Mouse (Mus musculus) intestine, embryonic 16.5 days (tissue): ENCODE measurements around the gene Adgrf4. TPM values are rescaled to one million over a fixed set of nuclear protein-coding genes. Genes with fewer than 3 reads are reported as not detected.

Experiments used
- ATAC-seq: fragments of 200-750 bp; cut with Nextera tagmentation; 2 replicates; pipeline ENCODE4 v1.8.0; 2017; ENCODE audit warnings: moderate TSS enrichment, moderate library complexity
- H3K27ac ChIP-seq: fragments of 300-500 bp; sonication (generic); 2 replicates; pipeline ENCODE4 v1.5.1; 2014; ENCODE audit warnings: mild to moderate bottlenecking, low read length
- H3K27me3 ChIP-seq: fragments of 300-500 bp; sonication (generic); replicated peaks from 2 replicates; pipeline ENCODE4 v1.6.1; 2014; ENCODE audit warnings: low read length, control low read depth, mixed read lengths; ENCODE audit not compliant: control insufficient read depth, insufficient read depth
- H3K36me3 ChIP-seq: fragments of 300-500 bp; sonication (generic); 2 replicates; pipeline ENCODE4 v1.6.1; 2014; ENCODE audit warnings: low read length, control low read depth; ENCODE audit not compliant: control insufficient read depth, insufficient read depth
- H3K4me1 ChIP-seq: fragments of 300-500 bp; sonication (generic); 2 replicates; pipeline ENCODE4 v1.6.1; 2014; ENCODE audit warnings: low read length, control low read depth, mixed read lengths; ENCODE audit not compliant: control insufficient read depth, insufficient read depth
- H3K4me2 ChIP-seq: fragments of 300-500 bp; sonication (generic); 2 replicates; pipeline ENCODE4 v1.6.1; 2014; ENCODE audit warnings: low read depth, low read length, control low read depth
- H3K4me3 ChIP-seq: fragments of 300-500 bp; sonication (generic); 2 replicates; pipeline ENCODE4 v1.5.1; 2014; ENCODE audit warnings: mild to moderate bottlenecking, low read length
- H3K9ac ChIP-seq: fragments of 300-500 bp; sonication (generic); 2 replicates; pipeline ENCODE4 v1.6.1; 2014; ENCODE audit warnings: low read depth, low read length
- H3K9me3 ChIP-seq: fragments of 300-500 bp; sonication (generic); 2 replicates; pipeline ENCODE4 v1.6.1; 2016; ENCODE audit warnings: low read length, control low read depth; ENCODE audit not compliant: control insufficient read depth
- WGBS: fragments of 180-500 bp; shearing (Covaris S2); extraction: QIAGEN DNeasy Blood & Tissue Kit; methylation state at CpG from one replicate; pipeline ENCODE4 v1.1.7; 2014; 5-methylcytosine and 5-hydroxymethylcytosine counted together
- polyA plus RNA-seq: library from polyadenylated mRNA; unstranded; fragments of >200 nt; fragmentation: Nextera tagmentation; extraction: Ambion mirVana; gene quantifications from 2 replicates; pipeline ENCODE4 v1.2.1, GENCODE M21; 2015

The Adgrf4 gene
- polyA plus RNA-seq, 1 experiment from 2014 or later, result 0.13 TPM

GRCm38 (mm10) chr17:42658634-42659422 lies 33.3 kb downstream of the Adgrf4 start:
- H3K27ac ChIP-seq, result no peak overlapping the region
- no peaks in the 10 kb centered on the region for H3K27me3 ChIP-seq
- ATAC-seq, result peak; percentile 68
- H3K4me3 ChIP-seq, result no peak overlapping the region
- H3K4me1 ChIP-seq, result no peaks in the 10 kb centered on the region
- no peaks in the 10 kb centered on the region for H3K9me3 ChIP-seq
- no peaks in the 10 kb centered on the region for H3K36me3 ChIP-seq
- H3K4me2 ChIP-seq, result no peak overlapping the region
- H3K9ac ChIP-seq, result no peak overlapping the region
- 19% methylated on average over 14 of the region's 14 CpGs for WGBS

GRCm38 (mm10) chr17:42643416-42643815 lies 48.7 kb downstream of the Adgrf4 start:
- Histone ChIP-seq H3K27ac (no peak overlapping the region), H3K9me3 (no peaks in the 10 kb centered on the region), H3K4me1 (no peaks in the 10 kb centered on the region), H3K4me2 (no peak overlapping the region), H3K4me3 (no peak overlapping the region), H3K36me3 (no peaks in the 10 kb centered on the region), H3K27me3 (no peaks in the 10 kb centered on the region), H3K9ac (no peak overlapping the region)
- 79% methylated on average over 3 of the region's 3 CpGs for WGBS
- no peak for ATAC-seq

- WGBS, result 74% methylated on average over 2 of the region's 2 CpGs
- no peak overlapping the region for H3K4me3 ChIP-seq
- no peak overlapping the region for H3K4me2 ChIP-seq
- no peak overlapping the region for H3K27ac ChIP-seq
- no peaks in the 10 kb centered on the region for H3K27me3 ChIP-seq
- H3K9ac ChIP-seq, result no peak overlapping the region
- ATAC-seq, result no peak
- H3K4me1 ChIP-seq, result no peaks in the 10 kb centered on the region
- no peaks in the 10 kb centered on the region for H3K36me3 ChIP-seq
- no peaks in the 10 kb centered on the region for H3K9me3 ChIP-seq
These were observed 61.9 kb downstream of the Adgrf4 start for GRCm38 (mm10) chr17:42630206-42630605.

GRCm38 (mm10) chr17:42613043-42613737 lies 78.9 kb downstream of the Adgrf4 start:
- no peaks in the 10 kb centered on the region for H3K9me3 ChIP-seq

GRCm38 (mm10) chr17:42611295-42611694 lies 80.8 kb downstream of the Adgrf4 start, which contains the start of gene Opn5:
Opn5 (minus strand) TSS chr17:42611395.
- no peak within 1 kb of the TSS for H3K27ac ChIP-seq
- no peaks in the 10 kb centered on the region for H3K36me3 ChIP-seq
- H3K9me3 ChIP-seq, result no peaks in the 10 kb centered on the region
- no peaks in the 10 kb centered on the region for H3K4me1 ChIP-seq
- H3K27me3 ChIP-seq, result no peaks in the 10 kb centered on the region
- H3K4me3 ChIP-seq, result no peak within 1 kb of the TSS
- WGBS, result 85% methylated on average over 8 of the region's 8 CpGs
- no peak within 1 kb of the TSS for H3K9ac ChIP-seq
- H3K4me2 ChIP-seq, result no peak within 1 kb of the TSS
- ATAC-seq, result no peak

More at GRCm38 (mm10) chr17:42613043-42613737, 78.9 kb downstream of the Adgrf4 start:
- H3K27me3 ChIP-seq, result no peaks in the 10 kb centered on the region
- WGBS, result 32% methylated on average over 6 of the region's 6 CpGs
- no peaks in the 10 kb centered on the region for H3K36me3 ChIP-seq
- no peak overlapping the region for H3K4me3 ChIP-seq
- H3K4me1 ChIP-seq, result no peaks in the 10 kb centered on the region
- H3K9ac ChIP-seq, result no peak overlapping the region
- H3K4me2 ChIP-seq, result no peak overlapping the region
- ATAC-seq, result peak; percentile 21; the same call in 1 of the 2 replicates
- H3K27ac ChIP-seq, result no peak overlapping the region

GRCm38 (mm10) chr17:42608270-42608669 lies 83.8 kb downstream of the Adgrf4 start:
- Histone ChIP-seq H3K27ac (no peak overlapping the region), H3K9ac (no peak overlapping the region), H3K27me3 (no peaks in the 10 kb centered on the region), H3K9me3 (no peaks in the 10 kb centered on the region), H3K36me3 (no peaks in the 10 kb centered on the region), H3K4me2 (no peak overlapping the region), H3K4me1 (no peaks in the 10 kb centered on the region), H3K4me3 (no peak overlapping the region)
- 65% methylated on average over 3 of the region's 3 CpGs for WGBS
- ATAC-seq, result no peak

Other genes with a start within 250 kb of the Adgrf4 start
- gene Opn5, start 80.9 kb downstream of the Adgrf4 start, polyA plus RNA-seq, result not detected in 2 replicates
- gene Adgrf2, start 49.9 kb upstream of the Adgrf4 start, polyA plus RNA-seq, result not detected in 2 replicates
- gene Cd2ap, start 184.4 kb upstream of the Adgrf4 start, polyA plus RNA-seq, result 26.8 and 29.5 TPM in 2 replicates